Mouse (Mus musculus) hindbrain, embryonic 14.5 days (tissue): Measurements from ENCODE around the gene Ccnf. TPM values are rescaled to one million over a fixed set of nuclear protein-coding genes. Genes with fewer than 3 reads are reported as not detected.

Source experiments
- ATAC-seq: fragments of 200-750 bp; cut with Nextera tagmentation; 2 replicates; pipeline ENCODE4 v1.8.0; 2017; ENCODE audit warnings: moderate number of reproducible peaks, mild to moderate bottlenecking, moderate TSS enrichment, moderate library complexity; ENCODE audit not compliant: low FRiP score
- DNase-seq: peaks from one replicate; pipeline ENCODE4 v3.0.0-alpha.2; 2015; ENCODE audit warnings: low spot score
- H3K27ac ChIP-seq: fragments of 300-500 bp; sonication (generic); 2 replicates; pipeline ENCODE4 v1.5.1; 2014; ENCODE audit warnings: mild to moderate bottlenecking, moderate library complexity
- H3K27me3 ChIP-seq: fragments of 300-500 bp; sonication (generic); 2 replicates; pipeline ENCODE4 v1.6.1; 2014; ENCODE audit warnings: mild to moderate bottlenecking, low read length, mixed read lengths; ENCODE audit not compliant: control insufficient read depth, insufficient read depth
- H3K36me3 ChIP-seq: fragments of 300-500 bp; sonication (generic); replicated peaks from 2 replicates; pipeline ENCODE4 v1.6.1; 2014; ENCODE audit not compliant: control insufficient read depth, insufficient read depth
- H3K4me1 ChIP-seq: fragments of 300-500 bp; sonication (generic); replicated peaks from 2 replicates; pipeline ENCODE4 v1.6.1; 2014; ENCODE audit warnings: antibody characterized with exemption, low read length, mixed read lengths; ENCODE audit not compliant: control insufficient read depth, insufficient read depth
- H3K4me2 ChIP-seq: fragments of 300-500 bp; sonication (generic); replicated peaks from 2 replicates; pipeline ENCODE4 v1.6.1; 2014; ENCODE audit warnings: mild to moderate bottlenecking, moderate library complexity
- H3K4me3 ChIP-seq: fragments of 300-500 bp; sonication (generic); replicated peaks from 2 replicates; pipeline ENCODE4 v1.5.1; 2014; ENCODE audit warnings: mild to moderate bottlenecking, low read length
- H3K9ac ChIP-seq: fragments of 300-500 bp; sonication (generic); 2 replicates; pipeline ENCODE4 v1.6.1; 2014
- H3K9me3 ChIP-seq: fragments of 300-500 bp; sonication (generic); 2 replicates; pipeline ENCODE4 v1.6.1; 2016; ENCODE audit warnings: low read length; ENCODE audit not compliant: control insufficient read depth
- WGBS: fragments of 180-500 bp; shearing (Covaris S2); extraction: QIAGEN DNeasy Blood & Tissue Kit; methylation state at CpG from one replicate; pipeline ENCODE4 v1.1.7; 2014; 5-methylcytosine and 5-hydroxymethylcytosine counted together
- polyA plus RNA-seq: library from polyadenylated mRNA; unstranded; fragments of >200 nt; fragmentation: Nextera tagmentation; extraction: Ambion mirVana; gene quantifications from 2 replicates; pipeline ENCODE4 v1.2.1, GENCODE M21; 2014

The Ccnf gene
- polyA plus RNA-seq, 1 experiment from 2014 or later: 11.8 TPM

DNA sequence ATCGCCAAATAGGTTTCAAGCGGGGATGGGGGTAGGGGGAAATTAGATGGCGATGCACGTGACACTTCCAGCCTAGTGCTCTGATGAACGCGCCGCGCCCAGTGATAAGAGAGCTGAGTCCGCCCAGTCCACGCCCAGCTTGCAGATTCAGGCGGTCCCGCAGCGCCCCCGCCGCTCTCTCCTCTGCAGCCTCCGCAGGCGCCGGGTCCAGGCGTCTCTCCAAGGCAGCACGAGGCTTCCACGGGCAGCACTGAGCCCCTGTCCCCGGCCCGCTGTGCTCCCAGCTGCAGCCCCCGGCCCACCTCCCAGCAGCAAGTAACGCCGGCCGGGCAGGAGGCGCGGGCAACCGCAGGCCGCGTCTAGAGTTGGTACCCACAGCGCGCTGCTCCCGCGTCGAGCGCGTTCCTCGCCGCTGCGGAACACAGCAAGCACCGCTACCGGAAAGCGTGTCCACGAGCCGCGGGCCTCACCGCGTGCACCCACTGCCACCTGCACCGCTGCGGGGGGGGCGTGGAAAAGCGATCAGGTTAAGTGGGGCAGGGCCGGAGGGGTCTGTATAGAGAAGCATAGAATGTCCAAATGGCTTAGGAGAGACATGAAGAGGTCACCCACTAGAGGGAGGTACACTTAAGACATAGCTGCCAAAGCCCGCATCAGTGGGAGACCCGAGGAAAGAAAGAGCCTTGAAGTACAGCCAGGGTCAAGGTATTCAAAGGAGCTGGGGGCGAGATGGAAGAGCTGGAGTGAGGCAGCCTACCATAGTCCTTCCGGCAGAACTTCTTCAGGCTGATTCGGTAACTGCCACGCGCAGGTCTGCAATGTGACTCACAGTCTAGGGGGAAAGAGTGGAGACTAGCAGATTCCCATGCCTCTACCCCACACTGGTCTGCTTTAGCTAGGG lies 44.6 kb downstream of the Ccnf start:
- H3K4me2 ChIP-seq: peak overlapping the region; percentile 95
- ATAC-seq (peak; percentile 9; the same call in 1 of the 2 replicates), DNase-seq (peak; percentile 61)
- no peaks in the 10 kb centered on the region for H3K36me3 ChIP-seq
- peak overlapping the region; percentile 87 for H3K9ac ChIP-seq
- no peaks in the 10 kb centered on the region for H3K9me3 ChIP-seq
- 5% methylated on average over 62 of the region's 62 CpGs for WGBS
- peak overlapping the region; percentile 80 for H3K27ac ChIP-seq
- H3K27me3 ChIP-seq: 0 out of 2 replicates have a peak, but pooled peaks cover 4% of the 10 kb centered on the region
- peak overlapping the region; percentile 77 for H3K4me3 ChIP-seq
- H3K4me1 ChIP-seq: peaks cover 83% of the 10 kb centered on the region

DNA sequence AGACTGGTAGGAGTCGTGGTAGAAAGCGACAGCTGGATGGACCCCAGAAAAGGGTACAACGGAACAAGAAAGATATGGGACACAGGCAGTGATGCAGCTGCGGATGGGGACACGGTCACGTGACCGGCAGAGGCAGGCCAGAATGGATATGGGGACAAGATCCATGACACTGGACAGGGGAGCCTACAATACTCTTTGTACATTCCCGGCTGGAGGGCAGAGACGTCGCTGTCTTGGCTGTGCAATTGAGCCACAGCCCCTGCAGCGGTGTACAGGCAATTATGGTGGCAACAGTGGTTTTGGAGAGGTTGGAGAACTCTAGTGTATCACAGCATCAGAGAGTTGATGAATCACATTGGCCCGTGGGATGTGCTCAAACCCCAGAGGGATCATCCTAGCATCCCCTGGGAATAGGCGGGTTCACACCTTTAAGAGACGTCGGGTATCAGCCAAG lies 45.3 kb downstream of the Ccnf start:
- peak; percentile 48 for DNase-seq
- peak; percentile 25 for ATAC-seq
- Histone ChIP-seq H3K4me2 (peak overlapping the region; percentile 95), H3K9ac (peak overlapping the region; percentile 87), H3K4me1 (peaks cover 76% of the 10 kb centered on the region), H3K27ac (peak overlapping the region; percentile 80), H3K9me3 (no peaks in the 10 kb centered on the region), H3K36me3 (no peaks in the 10 kb centered on the region), H3K4me3 (peak overlapping the region; percentile 77), H3K27me3 (0 out of 2 replicates have a peak, but pooled peaks cover 4% of the 10 kb centered on the region)
- 4% methylated on average over 15 of the region's 15 CpGs for WGBS

DNA sequence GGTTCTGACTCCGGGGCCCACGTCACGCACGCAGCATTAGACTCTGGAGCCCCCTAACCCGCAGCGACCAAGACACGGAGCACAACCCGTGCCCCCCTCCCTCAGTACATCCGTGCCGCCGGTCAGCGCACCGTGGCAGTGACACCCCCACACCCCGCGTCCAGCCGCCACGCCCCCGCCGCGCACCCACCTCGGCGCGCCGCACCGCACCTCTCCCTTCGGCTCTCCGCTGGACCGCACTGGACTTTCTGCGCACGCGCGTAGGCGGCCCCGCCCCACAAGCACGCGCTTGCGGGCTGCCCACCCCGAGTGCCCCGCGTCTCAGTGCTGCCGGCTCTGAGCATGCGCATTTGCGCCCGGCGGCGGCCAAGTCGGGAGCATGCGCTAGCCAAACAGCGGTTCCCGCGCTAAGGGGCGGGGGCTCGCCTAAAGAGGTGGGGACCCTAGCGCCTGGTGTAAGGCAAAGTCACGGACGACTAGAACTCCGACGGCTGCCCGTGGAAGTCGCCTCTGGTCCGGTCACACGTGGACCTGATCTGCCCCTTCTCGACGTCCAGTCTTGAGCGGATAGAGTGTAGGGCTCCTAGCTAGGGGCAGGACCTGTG lies 45.9 kb downstream of the Ccnf start, which contains the start of gene Tbc1d24:
Gene Tbc1d24 (minus strand): TSS at position 279 of the 605 bp plus-strand sequence.
- WGBS: under 1% methylated on average over 59 of the region's 65 CpGs
- Histone ChIP-seq H3K4me3 (peak within 1 kb of the TSS; percentile 77), H3K4me2 (peak within 1 kb of the TSS; percentile 95), H3K4me1 (peaks cover 75% of the 10 kb centered on the region), H3K9ac (peak within 1 kb of the TSS; percentile 87), H3K9me3 (no peaks in the 10 kb centered on the region), H3K27ac (peak within 1 kb of the TSS; percentile 80), H3K36me3 (no peaks in the 10 kb centered on the region), H3K27me3 (0 out of 2 replicates have a peak, but pooled peaks cover 4% of the 10 kb centered on the region)
- ATAC-seq (peak; percentile 81), DNase-seq (peak; percentile 97)

DNA sequence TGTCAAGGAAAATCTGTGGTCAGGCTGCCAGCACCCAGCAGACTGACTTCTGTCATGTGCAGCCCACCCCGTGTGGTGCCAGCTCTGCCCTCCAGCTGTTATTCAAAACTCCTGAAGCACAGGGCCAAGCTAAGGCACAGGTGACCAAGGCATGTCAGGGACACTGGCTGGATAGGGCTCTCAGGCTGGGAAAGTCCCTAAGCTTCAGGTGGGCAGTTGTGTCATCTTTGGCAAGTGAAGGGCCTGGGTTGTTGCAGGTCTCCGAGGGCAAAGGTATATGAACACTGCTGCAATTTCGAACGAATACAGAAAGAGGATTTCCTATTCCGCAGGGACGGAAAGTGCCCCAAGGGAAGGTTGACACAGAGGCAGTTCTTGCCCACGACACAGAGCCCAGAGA lies 46.4 kb downstream of the Ccnf start:
- 17% methylated on average over 7 of the region's 7 CpGs for WGBS
- Histone ChIP-seq H3K27ac (peak overlapping the region; percentile 80; the same call in 1 of the 2 replicates), H3K4me1 (peaks cover 73% of the 10 kb centered on the region), H3K9me3 (no peaks in the 10 kb centered on the region), H3K36me3 (no peaks in the 10 kb centered on the region), H3K4me3 (peak overlapping the region; percentile 77), H3K4me2 (peak overlapping the region; percentile 95), H3K27me3 (0 out of 2 replicates have a peak, but pooled peaks cover 4% of the 10 kb centered on the region), H3K9ac (peak overlapping the region; percentile 87)
- no peak for DNase-seq
- ATAC-seq: no peak

DNA sequence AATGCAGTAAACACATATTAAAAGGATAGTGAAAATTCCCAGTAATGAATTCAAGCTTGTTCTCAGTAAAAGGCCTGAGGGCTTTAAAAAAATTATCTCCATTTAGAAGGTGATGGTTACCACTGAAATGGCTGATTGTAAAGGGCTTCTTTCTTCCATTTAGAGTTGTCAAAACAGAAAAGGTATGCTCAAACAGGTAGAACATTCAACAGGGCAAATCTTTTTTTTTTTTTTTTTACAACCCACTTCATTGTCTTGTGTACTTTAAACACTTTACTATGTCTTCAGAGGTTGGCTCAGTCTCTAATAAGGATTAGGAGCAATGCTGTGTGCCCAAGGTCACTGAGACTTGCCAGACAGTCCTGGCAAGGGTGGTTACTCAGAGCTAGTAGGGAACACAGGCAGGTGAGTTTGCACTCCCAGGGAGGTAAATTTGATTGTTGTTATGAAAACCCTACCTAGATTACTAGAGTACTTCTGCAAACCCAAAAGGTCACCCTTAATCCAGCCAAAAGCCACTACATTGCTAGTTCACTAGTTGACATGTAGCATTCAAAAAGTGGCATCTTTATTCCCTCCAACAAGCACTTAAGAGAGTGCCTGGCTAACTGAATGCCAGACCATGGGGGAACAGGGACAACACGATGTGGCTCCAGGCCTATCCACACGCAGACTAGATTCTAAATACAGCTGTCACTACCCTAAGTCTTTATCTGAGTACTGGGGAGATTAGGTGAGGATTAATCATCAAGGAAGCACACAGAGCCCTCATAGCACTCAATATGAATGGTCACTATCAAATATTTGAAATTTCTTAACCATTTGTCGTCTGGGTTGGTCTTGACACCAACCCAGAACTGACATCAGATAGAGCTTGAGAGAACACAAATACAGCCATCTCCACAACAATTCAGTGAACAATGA lies 47.4 kb downstream of the Ccnf start:
- ATAC-seq: no peak
- H3K9ac ChIP-seq: peak overlapping the region; percentile 87; the same call in 1 of the 2 replicates
- H3K4me2 ChIP-seq: peak overlapping the region; percentile 95
- H3K9me3 ChIP-seq: no peaks in the 10 kb centered on the region
- H3K27ac ChIP-seq: no peak overlapping the region
- H3K4me3 ChIP-seq: peak overlapping the region; percentile 77
- no peak for DNase-seq
- H3K27me3 ChIP-seq: 0 out of 2 replicates have a peak, but pooled peaks cover 4% of the 10 kb centered on the region
- peaks cover 63% of the 10 kb centered on the region for H3K4me1 ChIP-seq
- 74% methylated on average over 3 of the region's 3 CpGs for WGBS
- no peaks in the 10 kb centered on the region for H3K36me3 ChIP-seq

DNA sequence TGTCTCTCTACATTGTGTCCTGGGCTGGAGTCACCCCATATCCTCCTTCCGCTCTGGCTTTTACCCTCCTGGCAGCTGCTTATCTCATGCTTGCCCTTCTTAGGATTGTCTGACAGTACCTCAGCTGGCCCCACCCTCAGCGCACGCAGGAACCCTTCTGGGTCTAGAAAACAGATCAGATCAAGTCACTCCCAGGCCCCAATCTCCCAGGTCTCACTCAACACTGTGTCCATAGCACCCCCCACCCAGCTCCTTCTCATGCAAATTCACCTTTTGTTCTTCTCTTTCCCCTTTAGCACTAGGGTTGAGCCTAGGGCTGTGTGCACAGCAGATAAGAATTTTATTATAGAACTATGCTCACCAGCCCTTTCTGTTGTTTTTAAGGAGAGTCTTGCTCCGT lies 48.2 kb downstream of the Ccnf start:
- H3K9me3 ChIP-seq: no peaks in the 10 kb centered on the region
- peaks cover 55% of the 10 kb centered on the region for H3K4me1 ChIP-seq
- H3K27me3 ChIP-seq: 0 out of 2 replicates have a peak, but pooled peaks cover 4% of the 10 kb centered on the region
- WGBS: 40% methylated on average over 4 of the region's 4 CpGs
- H3K27ac ChIP-seq: no peak overlapping the region; the same call in 1 of the 2 replicates
- DNase-seq (no peak), ATAC-seq (no peak)
- peak overlapping the region; percentile 95 for H3K4me2 ChIP-seq
- peak overlapping the region; percentile 30 for H3K9ac ChIP-seq
- H3K36me3 ChIP-seq: no peaks in the 10 kb centered on the region
- H3K4me3 ChIP-seq: no peak overlapping the region

DNA sequence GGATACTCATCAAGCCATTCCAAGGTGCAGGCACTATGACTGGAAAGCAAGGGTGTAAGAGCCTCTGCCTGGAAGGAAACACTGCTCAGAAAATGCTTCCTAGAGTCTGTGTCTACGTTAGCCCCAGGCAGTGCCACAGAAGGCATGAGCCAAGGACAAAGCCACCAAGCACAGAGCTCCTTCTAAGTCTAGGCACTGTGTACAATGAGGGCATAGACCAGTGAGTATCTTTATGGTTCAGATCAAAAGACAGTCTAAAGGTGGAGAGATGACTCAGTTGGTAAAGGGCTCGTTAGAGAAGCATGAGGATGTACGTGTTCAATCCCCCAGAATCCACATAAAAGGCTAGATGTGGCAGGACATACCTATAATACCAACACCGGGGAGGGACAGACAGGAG lies 50.2 kb downstream of the Ccnf start:
- no peak overlapping the region for H3K4me3 ChIP-seq
- ATAC-seq (no peak), DNase-seq (no peak)
- H3K4me2 ChIP-seq: no peak overlapping the region
- no peaks in the 10 kb centered on the region for H3K9me3 ChIP-seq
- H3K9ac ChIP-seq: no peak overlapping the region
- H3K36me3 ChIP-seq: no peaks in the 10 kb centered on the region
- 83% methylated on average over 4 of the region's 4 CpGs for WGBS
- H3K27ac ChIP-seq: no peak overlapping the region
- H3K27me3 ChIP-seq: no peaks in the 10 kb centered on the region
- H3K4me1 ChIP-seq: peaks cover 36% of the 10 kb centered on the region

DNA sequence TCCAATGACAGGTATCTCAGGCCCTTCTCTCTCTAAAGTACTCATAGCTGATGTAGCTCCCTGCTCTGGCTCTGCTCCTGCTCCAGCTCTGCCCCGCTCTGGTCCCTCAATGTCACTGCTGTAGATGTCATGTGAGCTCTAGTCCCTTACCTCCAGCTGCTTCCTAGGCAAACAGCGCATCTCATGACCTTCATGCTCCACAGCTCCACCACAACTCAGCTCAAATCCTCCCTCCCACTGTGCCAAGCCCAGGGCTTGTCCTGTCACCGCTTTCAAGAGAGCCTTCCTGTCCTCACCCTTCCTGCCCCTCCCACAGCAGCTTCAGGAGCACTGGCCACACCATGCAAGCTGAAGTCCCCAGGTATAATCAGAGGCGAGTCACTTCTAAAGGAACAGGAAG lies 51.5 kb downstream of the Ccnf start:
- H3K4me2 ChIP-seq: no peak overlapping the region
- WGBS: 70% methylated on average over 4 of the region's 4 CpGs
- ATAC-seq: no peak
- H3K27me3 ChIP-seq: no peaks in the 10 kb centered on the region
- H3K9me3 ChIP-seq: no peaks in the 10 kb centered on the region
- DNase-seq: no peak
- H3K27ac ChIP-seq: no peak overlapping the region
- H3K4me1 ChIP-seq: peaks cover 28% of the 10 kb centered on the region
- no peaks in the 10 kb centered on the region for H3K36me3 ChIP-seq
- no peak overlapping the region for H3K9ac ChIP-seq
- no peak overlapping the region for H3K4me3 ChIP-seq
